Mouse (Mus musculus): ENCODE data around the gene Olfr147.
"Not testable (repeated sequence)": the region's sequence is repeated elsewhere in the genome, so short reads cannot be mapped to it uniquely, and the experiment has no call there.

Gene Olfr147

GRCm38 (mm10) chr9:38401398-38401797 lies at the start of gene Olfr147:
Gene Olfr147 (plus strand): TSS chr9:38401698.
- in situ Hi-C loops (cut with MboI, MseI): no loop called here

- in situ Hi-C loops (cut with MboI, MseI): no loop called here
Observed at GRCm38 (mm10) chr9:38366596-38366995, 34.9 kb upstream of the Olfr147 start, which contains the start of gene Olfr250. Gene Olfr250 (plus strand): TSS chr9:38366896.

DNA sequence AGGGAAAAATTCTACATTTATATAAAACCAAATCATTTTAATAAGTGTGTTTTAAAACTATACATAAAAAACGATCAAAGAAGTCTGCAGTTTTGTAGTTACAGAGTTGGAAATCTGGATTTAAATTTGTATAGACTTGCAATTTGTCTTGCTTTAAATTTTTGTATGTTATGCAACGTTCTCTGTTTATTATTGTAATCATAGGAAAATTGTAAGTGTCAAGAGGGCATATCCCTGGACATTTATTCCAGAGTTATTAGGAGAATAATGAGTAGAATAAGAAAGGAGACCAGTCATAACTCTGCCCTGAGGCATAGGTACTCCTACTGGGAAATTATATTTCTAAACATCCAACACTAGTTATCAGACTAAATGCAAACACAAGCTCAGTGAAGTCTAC lies 24.7 kb upstream of the Olfr147 start, which contains the start of gene Olfr251:
Olfr251 (plus strand) TSS at position 301 of the 400 bp plus-strand sequence.
- in situ Hi-C loops (cut with MboI, MseI): no loop called here

DNA sequence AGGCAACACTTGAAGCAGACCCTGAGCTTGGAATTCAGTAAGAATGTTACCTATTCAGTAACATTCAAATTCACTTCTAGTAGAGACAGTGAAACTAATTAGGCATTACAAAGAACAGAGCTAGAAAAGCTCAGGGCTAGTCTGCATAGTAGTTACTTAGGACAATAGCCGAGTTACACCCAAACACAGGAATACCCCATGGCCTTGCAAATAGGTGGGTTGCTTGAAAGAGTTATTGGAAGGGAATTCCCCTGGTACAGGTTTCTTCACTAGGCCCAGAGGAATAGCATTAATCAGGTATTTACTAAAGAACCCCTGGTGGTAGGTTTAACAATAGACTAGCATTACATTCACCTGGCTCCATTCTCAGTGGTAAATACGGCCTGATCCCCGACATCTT lies 6.0 kb downstream of the Olfr147 start:
- in situ Hi-C loops (cut with MboI, MseI): not testable (repeated sequence)

GRCm38 (mm10) chr9:38413502-38413901 lies 12.0 kb downstream of the Olfr147 start:
- in situ Hi-C loops (cut with MboI, MseI): not testable (repeated sequence)

GRCm38 (mm10) chr9:38423801-38424200 lies 22.3 kb downstream of the Olfr147 start:
- in situ Hi-C loops (cut with MboI, MseI): no loop called here

DNA sequence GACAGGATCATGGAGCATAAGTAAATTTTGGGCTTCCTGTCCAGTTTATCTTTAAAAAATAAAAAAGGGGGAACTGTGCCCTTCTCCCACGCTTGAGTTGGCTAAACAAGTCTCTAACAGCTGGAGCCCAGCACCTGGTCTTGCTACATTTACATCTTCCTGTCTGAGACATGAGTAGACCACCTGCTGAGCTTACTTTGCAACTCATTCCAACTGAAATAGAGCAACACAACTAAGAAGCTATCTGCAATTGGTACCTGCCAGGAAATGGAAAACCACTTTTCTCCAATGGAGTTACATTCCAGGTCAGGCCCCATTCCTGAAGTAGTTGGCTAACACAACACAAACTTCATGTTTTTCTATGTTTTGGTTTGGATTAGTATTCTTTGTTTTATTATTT lies 25.5 kb downstream of the Olfr147 start:
- in situ Hi-C loops (cut with MboI, MseI): no loop called here

DNA sequence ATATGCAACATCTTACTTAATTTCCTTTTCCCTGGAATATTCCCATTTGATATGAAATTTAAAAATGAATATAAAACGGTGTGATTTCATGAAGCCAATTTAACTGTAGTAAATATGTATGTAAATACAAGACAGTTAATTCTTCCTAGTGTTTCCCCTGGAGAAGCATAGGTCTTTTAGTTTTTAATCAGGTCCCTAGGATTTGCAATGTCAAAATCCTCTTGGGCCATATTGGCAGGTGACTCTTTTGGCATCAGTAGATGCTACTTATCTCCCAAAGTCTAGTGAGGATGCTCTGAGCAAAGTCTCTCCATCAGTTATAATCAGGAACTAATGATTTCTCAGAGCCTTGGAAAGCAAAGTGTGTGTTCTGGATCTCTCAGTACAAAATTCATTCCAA lies 27.7 kb downstream of the Olfr147 start, which contains the start of gene Olfr901:
Olfr901 (plus strand) TSS at position 301 of the 400 bp plus-strand sequence.
- in situ Hi-C loops (cut with MboI, MseI): no loop called here

DNA sequence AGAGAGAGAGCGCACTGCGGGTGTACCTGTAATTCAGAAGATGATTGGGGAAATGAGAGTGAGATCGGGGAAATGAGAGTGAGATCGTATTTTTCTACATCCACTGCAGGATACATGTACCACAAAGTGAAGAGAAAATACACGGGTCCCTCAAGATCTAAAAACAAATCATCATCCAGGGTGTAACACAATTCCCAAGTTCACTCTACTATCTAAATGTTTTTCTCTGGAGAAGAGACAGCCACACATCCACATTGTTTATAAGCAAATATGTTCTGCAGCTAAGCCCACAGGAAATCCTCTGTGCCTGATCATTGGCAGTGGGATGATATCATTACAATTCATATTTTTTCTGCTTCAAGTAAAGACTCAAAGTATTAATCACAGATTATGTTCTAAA lies 45.9 kb downstream of the Olfr147 start, which contains the start of gene Olfr902:
Olfr902 (plus strand) TSS at position 301 of the 400 bp plus-strand sequence.
- in situ Hi-C loops (cut with MboI, MseI): no loop called here

Measured in T-helper 1 cell (primary cell).